Mouse (Mus musculus) ES-Bruce4 (cell line): ENCODE results near the gene Kif2a.

Experiments used
- CTCF ChIP-seq: IDR thresholded peaks from one replicate; pipeline ENCODE4 v1.8.1; 2011; ENCODE audit warnings: low read depth, low read length
- EP300 ChIP-seq: IDR thresholded peaks from 2 replicates; pipeline ENCODE4 v1.6.1; 2011; ENCODE audit warnings: low read depth, low read length; ENCODE audit not compliant: insufficient read depth
- POLR2A ChIP-seq: IDR thresholded peaks from one replicate; pipeline ENCODE4 v1.8.1; 2011; ENCODE audit warnings: low read length; ENCODE audit not compliant: insufficient read depth

DNA sequence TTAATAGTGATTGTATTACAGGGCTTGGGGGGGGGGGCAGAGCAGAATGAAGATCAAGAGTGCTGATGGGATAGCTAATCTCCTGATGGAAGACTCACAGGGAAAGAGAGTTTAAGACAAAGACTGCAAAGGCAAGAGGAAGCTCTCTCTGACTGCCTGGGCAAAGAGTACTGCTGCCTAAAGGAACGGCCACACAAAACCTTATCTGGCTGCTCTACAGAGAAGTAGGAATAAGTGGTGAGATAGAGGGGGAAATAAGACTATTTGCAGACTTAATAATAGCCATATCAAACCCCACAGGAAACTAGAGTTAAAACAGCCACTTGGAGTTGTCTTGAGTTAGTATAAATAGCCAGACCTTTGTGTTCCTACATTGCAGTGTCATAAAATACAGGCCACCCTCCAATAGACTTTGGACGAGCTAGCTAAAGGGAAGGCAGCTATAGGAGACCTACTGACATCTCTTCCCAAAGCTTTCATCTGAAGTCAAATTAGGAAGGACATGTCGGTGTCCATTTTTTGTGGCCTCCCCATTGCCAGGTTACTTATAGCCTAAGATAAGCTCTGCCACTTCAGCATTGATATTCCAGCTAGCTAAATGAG lies 13.7 kb upstream of the Kif2a start:
- TF ChIP-seq CTCF (no peak), POLR2A (no peak), EP300 (no peak)
